Mouse (Mus musculus): Measurements from ENCODE around the gene Cpvl.

GRCm38 (mm10) chr6:53854226-53854625 is 124.2 kb downstream of the Cpvl start:
- no peak for TF ChIP-seq CTCF (conservative IDR thresholded peaks at IDR 0.05 in 1 of 2, IDR thresholded peaks at IDR 0.05 in 1 of 2; ENCODE audit: low read depth in 2 of 2, low read length in 2 of 2)
- TF ChIP-seq TBP (conservative IDR thresholded peaks at IDR 0.05; ENCODE audit: low read depth, low read length), result no peak

Measured in CH12.LX (cell line).